Mouse (Mus musculus): ENCODE results near the gene Asgr1. TPM values are rescaled to one million over a fixed set of nuclear protein-coding genes. Genes with fewer than 3 reads are reported as not detected.

Gene Asgr1
- total RNA-seq, 4 experiments from 2014 or later, result 0.31 to 0.75 (median 0.38) TPM; not detected in 1

- DNase-seq, result no peak
Observed at GRCm38 (mm10) chr11:70026689-70027088, 27.2 kb upstream of the Asgr1 start.

DNA sequence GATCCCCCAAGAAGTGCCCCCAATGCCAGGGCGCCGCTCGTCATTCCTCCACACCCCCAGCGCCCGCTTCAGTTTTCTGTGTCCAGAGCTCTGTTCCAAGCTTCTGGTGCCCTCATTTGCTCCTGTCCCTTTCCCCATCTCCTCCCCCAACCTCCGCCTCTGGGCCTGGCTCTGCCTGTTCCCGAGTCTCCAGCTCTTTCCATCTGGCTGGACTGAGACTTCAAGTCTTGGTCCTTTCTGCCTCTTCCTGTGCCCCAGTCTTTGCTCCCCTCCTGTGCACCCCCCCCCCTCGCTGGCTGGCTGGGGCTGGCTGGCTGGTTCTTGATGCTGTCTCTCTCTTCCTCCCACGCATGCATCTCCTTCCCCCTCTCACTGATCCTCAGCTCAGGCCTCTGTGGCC, 26.5 kb upstream of the Asgr1 start:
- DNase-seq, result no peak

GRCm38 (mm10) chr11:70028401-70029129, 25.3 kb upstream of the Asgr1 start:
- no peak for DNase-seq

- DNase-seq, result no peak
Observed at GRCm38 (mm10) chr11:70029130-70029801, 24.6 kb upstream of the Asgr1 start.

GRCm38 (mm10) chr11:70029829-70030550, 23.9 kb upstream of the Asgr1 start:
- DNase-seq, result no peak

DNA sequence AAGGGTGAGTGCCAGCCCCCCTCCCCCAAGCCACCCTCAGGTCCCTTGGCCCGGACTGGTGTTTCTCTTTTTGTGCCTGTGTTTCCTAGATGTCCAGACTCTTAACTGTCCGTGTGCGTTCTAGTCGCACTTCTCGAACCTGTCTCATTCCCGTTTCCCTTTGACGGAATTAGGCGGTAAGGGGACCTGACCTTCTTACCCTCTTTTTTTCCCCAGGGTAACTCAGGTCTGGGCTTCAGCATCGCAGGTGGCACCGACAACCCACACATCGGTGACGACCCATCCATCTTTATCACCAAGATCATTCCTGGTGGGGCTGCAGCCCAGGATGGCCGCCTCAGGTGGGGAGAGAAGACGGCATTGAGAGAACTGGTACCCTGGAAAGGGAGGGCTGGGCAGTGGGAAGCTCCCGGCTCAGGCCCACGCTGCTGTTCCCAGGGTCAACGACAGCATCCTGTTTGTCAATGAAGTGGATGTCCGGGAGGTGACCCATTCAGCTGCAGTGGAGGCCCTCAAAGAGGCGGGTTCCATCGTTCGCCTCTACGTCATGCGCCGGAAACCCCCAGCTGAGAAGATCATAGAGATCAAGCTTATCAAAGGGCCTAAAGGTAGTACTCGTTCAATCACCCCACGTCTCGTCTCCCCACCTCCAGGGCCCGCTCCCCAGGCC, 23.1 kb upstream of the Asgr1 start:
- DNase-seq, result no peak

- DNase-seq, result no peak
Observed at GRCm38 (mm10) chr11:70031321-70031670, 22.6 kb upstream of the Asgr1 start.

- no peak for DNase-seq
Observed at GRCm38 (mm10) chr11:70038174-70038573, 15.7 kb upstream of the Asgr1 start.

GRCm38 (mm10) chr11:70039631-70040030, 14.3 kb upstream of the Asgr1 start:
- DNase-seq, result no peak

- DNase-seq, result no peak
Observed at GRCm38 (mm10) chr11:70040184-70040583, 13.7 kb upstream of the Asgr1 start.

DNA sequence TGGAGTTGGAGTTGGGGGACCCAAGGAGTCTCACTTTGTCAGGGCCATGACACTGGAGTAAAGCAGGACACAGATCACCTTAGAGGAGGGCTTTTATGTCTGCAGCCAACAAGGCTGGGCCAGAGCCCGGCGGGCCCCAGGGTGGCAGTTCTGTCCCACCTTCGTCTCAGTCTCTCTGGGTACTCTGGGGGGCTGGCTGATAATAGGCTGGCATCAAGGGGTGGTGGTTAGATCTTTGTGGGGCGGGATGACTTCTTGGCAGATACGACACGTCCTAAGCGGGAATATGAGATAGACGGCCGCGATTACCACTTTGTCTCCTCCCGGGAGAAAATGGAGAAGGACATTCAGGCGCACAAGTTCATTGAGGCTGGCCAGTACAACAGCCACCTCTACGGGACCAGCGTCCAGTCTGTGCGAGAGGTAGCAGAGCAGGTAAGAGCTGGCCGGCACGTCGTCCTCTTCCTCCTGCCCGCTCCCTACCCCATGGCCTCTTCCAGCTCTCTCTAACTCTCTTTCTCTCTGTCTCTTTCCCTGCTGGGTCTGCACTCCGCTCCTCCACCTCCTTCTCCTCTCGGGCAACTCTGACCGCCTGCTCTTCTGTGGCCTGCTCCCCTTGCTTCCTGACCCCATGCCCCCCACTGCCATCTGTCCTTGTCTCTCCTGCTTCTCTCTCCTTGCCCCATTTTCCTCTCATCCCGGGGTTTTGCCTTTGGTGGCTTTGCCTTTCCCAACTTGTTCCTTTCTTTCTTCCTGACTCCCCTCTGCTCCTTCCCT, 11.4 kb upstream of the Asgr1 start:
- DNase-seq, result no peak

DNA sequence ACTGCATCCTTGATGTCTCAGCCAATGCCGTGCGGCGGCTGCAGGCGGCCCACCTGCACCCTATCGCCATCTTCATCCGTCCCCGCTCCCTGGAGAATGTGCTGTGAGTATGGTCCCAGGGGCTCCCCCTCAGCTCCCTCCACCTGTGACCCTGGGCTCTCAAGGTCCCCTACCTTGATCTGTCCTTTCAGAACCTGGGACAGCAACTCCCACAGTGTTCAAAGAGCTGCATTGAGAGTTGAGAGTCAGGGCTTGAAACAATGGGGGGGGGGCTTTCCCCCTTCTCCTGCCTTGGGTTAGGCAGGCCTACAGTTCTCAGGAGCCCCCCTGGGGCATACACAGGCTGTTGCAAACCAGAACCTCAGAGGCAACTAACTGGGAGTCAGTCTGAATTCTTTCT, 10.2 kb upstream of the Asgr1 start:
- DNase-seq, result no peak

GRCm38 (mm10) chr11:70045435-70045834, 8.4 kb upstream of the Asgr1 start:
- no peak for DNase-seq

GRCm38 (mm10) chr11:70049366-70049765, 4.5 kb upstream of the Asgr1 start:
- DNase-seq, result no peak

- DNase-seq, result no peak
Observed at GRCm38 (mm10) chr11:70049816-70050215, 4.1 kb upstream of the Asgr1 start.

- DNase-seq, result no peak
Observed at GRCm38 (mm10) chr11:70053156-70053555, 729 bp upstream of the Asgr1 start.

DNA sequence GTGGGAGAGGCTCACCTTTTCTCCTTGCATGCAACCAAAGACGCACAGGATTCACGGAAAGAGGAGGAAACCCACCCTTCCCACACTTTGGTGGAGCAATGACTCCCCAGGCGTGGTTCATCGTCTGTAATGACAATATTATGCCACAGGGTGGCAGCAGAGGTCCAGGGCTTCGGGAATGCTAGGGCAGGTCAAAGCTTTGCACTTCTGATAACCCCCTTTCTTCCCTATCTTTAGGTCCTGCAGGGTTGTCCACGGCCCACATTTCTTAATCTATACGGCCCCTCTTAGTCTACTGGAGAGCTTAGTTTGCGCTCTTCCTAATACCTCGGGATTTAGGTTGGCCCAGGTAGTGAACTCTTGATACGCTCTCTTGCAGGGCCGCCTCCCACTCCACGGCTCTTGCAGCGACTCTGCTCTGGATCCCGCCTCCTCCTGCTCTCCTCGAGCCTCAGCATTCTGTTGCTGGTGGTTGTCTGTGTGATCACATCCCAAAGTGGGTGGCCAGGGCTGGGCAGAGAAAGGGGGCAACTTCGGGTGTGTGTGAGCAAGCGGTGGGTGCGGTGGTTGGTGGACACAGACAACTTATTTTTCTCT, 1.8 kb downstream of the Asgr1 start:
- peak; percentile 49 for DNase-seq

- DNase-seq, result no peak
Observed at GRCm38 (mm10) chr11:70057805-70058204, 3.9 kb downstream of the Asgr1 start.

- no peak for DNase-seq
Observed at GRCm38 (mm10) chr11:70059930-70060329, 6.0 kb downstream of the Asgr1 start.

DNA sequence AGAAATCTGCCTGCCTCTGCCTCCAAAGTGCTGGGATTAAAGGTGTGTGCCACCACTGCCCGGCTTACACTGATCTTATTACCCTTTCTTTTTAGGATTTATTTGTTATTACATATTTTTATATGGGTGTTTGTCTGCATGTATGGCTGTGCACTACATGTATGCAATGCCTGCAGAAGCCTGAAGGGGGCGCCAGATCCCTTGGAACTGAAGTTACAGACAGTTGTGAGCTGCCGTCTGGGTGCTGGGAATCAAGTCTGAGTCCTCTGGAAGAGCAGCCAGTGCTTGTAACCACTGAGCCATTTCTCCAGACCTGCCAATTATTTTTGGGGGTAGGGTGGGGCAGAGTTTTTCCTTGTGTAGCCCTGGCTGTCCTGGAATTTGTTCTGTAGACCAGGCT, 9.2 kb downstream of the Asgr1 start:
- DNase-seq, result no peak

- DNase-seq, result peak; percentile 61
Observed at GRCm38 (mm10) chr11:70066701-70067100, 12.8 kb downstream of the Asgr1 start.

DNA sequence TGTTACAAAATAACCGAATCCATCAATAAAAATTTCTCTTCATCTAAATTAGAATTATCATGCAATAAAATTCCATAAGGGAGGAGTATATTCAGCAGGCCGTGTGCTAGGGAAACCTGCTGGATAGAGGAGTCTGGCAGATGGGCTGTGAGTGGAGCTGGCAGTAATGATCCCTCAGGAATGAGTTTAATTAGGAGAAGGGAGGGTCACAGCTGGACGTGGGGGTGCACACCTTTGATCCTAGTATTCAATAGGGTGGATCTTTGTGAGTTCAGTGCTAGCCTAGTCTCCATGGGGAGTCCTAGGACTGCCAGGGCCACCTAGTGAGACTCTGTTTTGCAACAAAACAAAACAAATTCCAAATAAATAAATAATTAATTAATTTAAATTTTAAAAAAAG, 14.4 kb downstream of the Asgr1 start:
- DNase-seq, result no peak
